Mouse (Mus musculus) common myeloid progenitor, adult 5-6 weeks (primary cell): ENCODE measurements around the gene Zfp786. TPM values are rescaled to one million over a fixed set of nuclear protein-coding genes. Genes with fewer than 3 reads are reported as not detected.
"Not testable (repeated sequence)": the region's sequence is repeated elsewhere in the genome, so short reads cannot be mapped to it uniquely, and the experiment has no call there.

Experiments used
- ATAC-seq: replicated peaks from 2 replicates; pipeline ENCODE4 v1.8.0; 2016; ENCODE audit warnings: low read depth, mild to moderate bottlenecking, moderate TSS enrichment, inconsistent platforms; ENCODE audit not compliant: poor library complexity, severe bottlenecking
- total RNA-seq: library from RNA; stranded (forward); fragments of 200-1000, 187-1606 nt; gene quantifications from 2 replicates; pipeline ENCODE4 v1.2.3, GENCODE M21; 2017

The Zfp786 gene
- total RNA-seq, result 2.2 and 3.2 TPM in 2 replicates

DNA sequence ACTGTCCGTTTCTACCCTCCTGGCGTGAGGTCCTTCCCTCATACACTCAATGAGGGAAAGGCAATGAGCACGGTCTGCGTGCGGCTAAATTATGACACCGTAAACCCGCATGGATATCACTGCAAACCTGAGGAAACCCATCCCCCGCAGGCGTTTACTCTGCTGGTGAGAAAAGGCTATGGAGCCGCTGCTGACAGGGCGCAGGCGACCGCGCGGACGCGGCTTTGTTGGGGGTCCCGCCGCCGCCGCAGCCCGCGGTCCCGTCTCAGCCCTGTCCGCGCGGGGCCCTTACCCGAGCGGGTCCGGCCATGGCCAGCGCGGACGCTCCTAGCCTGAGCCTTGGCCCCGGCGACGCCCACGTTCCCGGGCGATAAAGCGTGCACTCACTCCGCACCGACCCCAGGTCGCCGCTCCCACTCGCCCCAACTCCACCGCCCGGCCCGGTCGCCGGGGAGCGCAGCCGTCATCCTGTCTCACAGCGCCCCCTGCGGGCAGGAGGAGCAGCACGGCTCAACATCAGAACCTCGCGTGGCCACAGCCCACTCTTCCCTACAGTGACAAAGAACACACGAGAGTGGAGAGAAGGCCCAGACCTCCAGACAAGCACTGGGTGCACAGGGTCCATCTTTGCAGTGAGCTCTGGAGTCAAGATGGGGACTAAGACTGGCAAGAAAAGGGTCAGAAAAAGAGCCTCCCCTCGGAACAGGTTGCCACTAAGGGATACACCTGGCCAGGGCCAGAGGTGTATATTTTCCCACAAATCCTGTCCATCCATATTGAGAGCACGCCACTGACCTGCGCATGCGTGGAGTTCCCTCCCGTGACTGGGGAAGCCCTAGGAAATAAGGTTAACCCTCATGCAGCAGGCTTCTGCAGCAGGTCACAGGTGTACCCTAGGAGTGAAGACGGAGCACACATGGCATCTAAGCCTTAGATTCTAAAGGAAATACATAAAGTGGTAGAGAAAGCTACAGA lies at the start of gene Zfp786:
Gene Zfp786, minus strand, starts transcription at position 764 of the 975 bp plus-strand sequence.
- ATAC-seq, result peak; percentile 90

DNA sequence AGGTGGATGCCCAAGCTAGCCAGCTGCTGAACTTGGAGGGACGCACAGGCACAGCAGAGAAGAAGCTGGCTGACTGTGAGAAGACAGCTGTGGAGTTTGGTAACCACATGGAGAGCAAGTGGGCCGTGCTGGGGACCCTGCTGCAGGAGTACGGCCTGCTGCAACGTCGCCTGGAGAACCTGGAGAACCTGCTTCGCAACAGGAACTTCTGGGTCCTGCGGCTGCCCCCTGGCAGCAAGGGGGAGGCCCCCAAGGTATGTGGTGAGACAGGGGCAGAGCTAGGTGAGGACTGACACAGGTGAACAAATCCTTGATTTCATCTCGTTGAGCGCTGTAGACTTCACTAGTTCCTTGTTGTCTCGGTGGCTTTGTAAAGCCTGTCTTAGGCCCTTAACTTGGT lies 49.5 kb upstream of the Zfp786 start:
- ATAC-seq, result no peak

DNA sequence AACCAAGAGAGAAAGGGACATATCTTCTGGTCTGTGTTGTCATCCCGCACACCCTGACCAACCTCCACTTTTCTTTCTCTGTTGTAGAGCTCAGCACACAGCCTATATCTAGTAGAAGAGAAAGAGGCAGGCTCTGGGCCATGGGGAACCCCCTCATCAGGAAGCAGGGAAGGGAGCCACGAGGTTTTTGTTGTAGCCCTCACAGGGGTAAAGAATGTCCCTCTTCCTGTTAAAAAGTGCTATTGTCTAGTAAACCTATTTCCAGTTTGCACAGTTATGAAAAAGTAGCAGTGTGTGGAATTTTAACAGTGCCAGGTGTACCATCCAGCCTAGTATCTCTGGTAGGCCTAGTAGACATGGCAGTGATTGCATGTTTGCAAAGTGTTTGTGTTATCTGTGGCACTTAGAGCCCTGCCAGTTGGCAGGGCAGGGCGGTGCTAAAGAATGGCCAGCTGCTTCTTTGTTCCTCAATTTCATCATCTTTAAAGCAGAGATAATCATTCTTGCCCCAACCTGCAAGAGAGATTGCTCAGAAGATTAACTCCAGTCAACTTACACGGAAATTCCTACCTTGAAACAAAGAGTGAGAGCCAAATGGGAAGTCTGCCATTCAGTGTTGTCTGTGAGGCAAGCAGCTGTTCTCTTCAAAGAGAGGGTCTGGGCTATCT lies 48.5 kb upstream of the Zfp786 start:
- ATAC-seq, result no peak

DNA sequence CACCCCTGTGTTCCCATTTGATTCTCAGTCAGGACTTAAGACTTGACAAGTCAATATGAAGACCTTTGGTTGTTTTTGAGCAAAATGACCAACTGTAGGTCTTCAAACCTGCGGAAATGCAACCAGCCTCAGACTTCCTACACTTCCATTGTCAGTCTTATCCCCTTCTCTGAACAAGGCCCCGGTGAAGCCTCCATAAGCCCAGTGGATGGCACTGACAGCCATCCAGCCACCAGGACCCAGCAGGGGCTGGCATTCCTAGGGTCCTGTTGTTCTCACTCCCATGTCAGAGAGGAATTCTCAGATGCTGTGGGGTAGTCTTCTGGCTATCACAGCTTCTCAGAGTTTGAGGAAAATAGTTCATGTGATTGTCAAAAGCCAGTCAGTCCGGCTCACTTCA lies 47.9 kb upstream of the Zfp786 start:
- ATAC-seq, result no peak

DNA sequence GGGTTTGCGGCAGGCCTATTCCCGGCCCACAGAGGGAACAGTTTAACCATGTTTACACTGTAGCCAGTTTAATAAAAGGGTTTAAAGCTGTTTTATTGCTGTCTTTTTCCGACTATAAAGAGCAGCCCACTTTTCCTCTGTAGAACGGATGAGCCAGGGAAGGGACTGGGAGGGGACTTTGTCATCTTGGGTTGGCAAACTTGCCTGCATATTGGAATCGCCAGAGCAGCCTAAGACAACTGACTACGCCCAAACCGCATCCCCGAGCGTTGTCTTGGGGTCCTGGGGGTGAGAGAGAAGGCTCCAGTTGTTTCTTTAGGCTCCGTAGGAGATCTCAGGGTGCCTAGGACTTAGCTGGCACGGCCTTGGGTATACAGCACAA lies 47.5 kb upstream of the Zfp786 start:
- no peak for ATAC-seq

DNA sequence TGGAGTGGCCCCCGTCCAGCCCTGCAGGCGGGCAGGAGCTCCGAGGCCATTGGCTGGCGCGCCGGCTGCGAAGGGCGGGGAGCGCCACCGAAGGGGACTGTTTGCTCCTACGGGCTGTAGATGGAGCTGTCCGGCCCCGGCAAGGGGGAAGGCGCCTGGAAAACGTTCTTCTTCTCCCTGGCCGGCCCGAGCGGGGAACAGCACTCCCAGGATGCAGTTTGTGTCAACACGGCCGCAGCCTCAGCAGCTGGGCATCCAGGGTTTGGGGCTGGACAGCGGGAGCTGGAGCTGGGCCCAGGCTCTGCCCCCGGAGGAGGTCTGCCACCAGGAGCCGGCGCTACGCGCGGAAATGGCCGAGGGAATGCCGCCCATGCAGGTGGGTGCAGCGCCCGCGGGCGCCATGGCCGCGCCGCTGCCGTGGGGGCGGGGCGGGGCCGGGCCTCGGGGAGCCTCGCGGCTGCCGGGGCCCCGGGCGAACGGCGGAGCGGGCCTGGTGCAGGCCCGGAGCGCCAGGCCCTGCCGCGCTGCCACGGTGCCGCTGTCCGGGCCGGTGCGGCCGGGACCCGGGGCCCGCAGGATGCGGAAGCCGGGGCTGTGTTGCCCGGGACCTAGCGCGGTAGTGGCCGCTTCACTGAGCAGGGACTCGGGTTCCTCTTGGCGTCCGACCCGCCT lies 46.9 kb upstream of the Zfp786 start:
- ATAC-seq, result peak; percentile 92

DNA sequence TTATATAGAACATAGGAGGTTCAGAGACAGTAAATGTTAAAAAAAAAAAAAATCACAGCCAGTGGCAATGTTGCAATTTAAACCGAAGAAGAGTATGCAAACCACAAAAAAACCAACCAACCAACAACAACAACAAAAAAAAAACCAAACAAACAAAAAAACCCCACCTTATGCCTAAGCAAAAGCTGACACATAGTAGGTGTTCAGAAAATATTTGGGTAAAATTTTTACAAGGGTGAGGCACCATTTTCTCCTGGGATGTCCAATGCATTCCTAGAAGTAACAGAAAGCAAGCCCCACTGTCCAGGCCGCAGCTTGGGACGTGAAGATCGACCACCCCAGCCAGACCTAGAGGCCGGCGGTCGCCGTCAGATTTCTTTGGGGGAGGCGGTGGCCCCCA lies 46.4 kb upstream of the Zfp786 start, which contains the start of gene Zfp282:
Gene Zfp282, plus strand, starts transcription at position 147 of the 400 bp plus-strand sequence.
- ATAC-seq, result no peak

DNA sequence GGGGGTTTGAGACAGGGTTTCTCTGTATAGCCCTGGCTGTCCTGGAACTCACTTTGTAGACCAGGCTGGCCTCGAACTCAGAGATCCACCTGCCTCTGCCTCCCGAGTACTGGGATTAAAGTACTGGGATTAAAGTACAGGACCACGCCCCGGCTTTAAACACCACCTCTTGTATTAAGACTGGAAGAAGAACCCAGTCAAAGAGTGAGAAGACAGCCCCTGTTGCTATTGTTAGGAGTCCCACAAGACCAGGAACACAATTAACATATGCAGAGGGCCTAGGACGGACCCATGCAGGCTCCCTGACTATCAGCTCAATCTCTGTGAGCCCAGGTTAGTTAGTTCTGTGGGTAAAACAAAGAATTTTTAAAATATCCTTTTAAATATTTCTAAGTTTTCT lies 41.6 kb upstream of the Zfp786 start:
- no peak for ATAC-seq

DNA sequence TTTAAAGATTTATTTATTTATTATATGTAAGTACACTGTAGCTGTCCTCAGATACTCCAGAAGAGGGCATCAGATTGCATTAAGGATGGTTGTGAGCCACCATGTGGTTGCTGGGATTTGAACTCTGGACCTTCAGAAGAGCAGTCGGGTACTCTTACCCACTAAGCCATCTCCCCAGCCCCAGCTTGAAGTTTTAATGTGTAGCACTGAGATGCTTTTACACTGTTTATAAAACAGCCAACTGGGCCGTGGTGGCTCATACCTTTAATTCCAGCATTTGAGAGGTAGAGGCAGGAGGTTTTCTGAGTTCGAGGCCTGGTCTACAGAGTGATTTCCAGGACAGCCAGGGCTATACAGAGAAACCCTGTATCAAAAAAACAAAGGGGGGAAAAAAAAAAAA lies 27.1 kb upstream of the Zfp786 start:
- ATAC-seq, result not testable (repeated sequence)

DNA sequence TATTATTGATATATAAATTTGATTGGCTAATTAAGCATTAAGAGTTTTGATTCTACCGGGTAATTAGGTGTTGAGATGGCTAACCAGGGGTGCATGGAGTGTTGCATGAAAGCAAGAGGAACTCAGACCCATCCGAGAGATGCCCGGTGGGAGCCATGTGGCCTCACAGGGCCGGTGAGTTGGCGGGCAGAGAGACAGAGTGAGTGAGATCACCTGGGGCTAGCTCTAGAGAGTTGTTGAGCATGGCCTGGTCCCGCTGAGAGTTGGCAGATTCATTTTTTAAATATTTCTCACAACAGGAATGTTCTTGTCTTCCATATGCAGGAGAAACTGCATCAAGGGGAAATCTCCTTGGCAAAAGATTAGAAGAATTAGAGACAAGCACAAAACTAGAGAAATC lies 26.6 kb upstream of the Zfp786 start:
- ATAC-seq, result no peak

DNA sequence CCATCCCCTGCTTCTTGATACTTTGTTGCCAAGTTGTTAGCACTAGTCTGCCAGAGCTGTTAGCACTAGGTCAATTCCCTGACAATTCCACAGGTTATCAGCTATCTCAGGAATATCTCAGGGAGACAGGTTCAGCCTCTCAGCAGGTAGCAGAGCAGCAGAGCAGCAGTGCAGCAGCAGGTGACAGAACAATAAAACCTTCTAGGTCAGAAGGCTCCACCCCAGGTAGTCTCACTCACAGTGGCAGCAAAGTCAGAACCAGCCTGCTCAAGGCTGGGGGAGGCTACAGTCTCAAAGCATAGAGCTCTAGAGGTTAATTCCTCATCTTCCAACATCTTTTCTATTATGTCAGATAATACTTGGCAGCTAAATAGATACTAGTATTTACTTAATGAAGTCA lies 15.1 kb upstream of the Zfp786 start:
- ATAC-seq, result no peak

DNA sequence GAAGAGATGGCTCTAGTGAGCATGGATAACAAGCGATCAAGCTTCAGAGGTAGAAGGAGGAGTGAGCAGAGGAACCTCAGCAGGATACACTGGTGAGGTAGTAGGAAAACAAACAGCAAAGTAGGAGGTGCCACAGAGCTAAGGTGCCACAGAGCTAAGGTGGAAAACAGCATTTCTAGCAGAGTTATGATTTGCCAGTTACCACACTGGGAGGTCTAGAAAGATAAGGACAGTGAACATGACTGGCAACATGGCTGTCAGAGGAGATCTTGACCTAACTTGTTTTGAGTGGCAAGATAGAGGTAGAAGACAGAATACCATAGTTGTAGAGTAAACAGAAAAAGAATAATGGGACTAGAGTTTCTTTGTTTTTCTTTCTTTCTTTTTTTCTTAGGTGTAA lies 11.7 kb upstream of the Zfp786 start:
- ATAC-seq, result peak; percentile 32; the same call in 1 of the 2 replicates

DNA sequence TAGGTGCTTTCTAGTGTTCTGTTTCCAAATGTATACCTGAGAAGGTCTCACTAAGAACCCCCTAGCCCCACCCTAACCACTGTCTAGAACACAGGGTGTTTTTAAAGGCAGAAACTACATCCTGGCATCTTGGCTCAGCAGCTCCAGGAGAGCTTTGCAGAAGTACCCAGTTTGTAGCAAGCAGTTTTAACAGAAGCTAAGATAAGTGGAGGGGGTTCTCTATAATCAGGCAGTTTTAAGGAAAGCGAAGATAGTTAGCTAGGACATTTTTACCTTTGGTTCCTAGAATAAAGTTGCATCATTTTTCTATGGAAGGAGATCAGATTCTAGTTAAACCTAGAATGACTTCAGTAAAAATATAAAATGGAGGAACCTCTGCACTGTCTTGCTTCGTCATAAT lies 11.2 kb upstream of the Zfp786 start:
- ATAC-seq, result no peak

DNA sequence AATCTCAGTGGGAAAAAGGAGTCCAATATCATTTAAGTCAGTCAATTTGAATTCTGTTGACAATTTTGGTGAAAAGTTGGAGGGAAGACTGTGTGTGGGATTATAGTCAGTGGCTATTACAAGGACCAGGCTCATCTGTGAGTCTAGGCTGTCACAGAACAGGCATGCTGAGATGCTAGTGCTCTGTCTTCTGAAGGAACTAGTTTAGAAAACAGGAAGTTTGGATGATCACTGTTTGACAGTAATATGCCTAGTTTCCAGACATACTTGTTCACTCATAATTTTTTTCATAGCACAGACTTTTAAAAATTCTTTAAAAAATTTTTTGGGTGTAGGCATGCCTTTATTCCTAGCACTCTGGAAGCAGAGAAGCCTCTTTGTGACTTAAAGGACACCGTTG lies 10.4 kb upstream of the Zfp786 start:
- no peak for ATAC-seq

DNA sequence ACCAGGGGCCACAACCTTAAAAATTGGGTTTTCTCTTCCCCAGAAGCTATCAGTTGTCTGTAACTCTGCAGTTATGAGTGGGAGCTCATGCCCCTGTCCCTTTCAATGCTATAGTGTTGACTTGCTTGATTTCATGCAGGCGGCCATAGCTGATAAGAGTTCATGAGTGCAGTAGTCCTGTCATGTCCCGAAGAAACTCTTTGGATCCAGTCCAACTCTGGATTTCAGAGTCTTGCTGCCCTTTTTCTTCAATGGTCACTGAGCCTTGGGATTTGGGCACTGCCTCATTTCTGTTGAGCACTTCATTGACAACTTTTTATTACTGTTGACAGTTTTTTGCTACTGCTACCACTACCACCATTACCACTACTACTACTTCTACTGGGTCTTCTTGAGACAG lies 7.0 kb upstream of the Zfp786 start:
- ATAC-seq, result no peak

DNA sequence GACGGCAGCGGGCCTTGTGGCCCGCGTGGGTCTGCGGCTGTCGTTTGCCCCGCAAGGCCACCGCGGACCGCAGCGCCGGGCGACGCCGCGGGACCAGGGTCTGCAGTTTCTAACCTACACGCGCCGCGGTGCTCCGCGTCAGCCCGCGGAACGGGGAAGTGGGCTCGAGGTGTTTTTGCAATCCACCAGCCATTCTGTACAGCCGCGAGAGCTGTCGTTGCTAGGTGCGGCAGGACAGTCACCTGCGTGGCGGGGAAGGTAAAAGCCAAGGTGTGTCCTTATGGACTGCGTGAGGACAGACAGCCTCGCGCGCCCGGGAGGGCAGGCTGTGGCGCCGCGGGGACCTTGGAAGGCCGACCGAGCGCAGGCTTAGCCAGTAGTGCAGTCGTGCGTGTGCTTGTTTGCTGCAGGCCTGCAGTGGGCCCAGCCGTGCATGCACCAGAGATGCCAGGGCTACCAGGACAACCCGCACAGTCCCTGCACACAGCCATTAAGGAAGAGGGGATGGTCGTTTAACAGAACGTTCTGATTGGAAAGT lies 5.4 kb upstream of the Zfp786 start:
- peak; percentile 52 for ATAC-seq

DNA sequence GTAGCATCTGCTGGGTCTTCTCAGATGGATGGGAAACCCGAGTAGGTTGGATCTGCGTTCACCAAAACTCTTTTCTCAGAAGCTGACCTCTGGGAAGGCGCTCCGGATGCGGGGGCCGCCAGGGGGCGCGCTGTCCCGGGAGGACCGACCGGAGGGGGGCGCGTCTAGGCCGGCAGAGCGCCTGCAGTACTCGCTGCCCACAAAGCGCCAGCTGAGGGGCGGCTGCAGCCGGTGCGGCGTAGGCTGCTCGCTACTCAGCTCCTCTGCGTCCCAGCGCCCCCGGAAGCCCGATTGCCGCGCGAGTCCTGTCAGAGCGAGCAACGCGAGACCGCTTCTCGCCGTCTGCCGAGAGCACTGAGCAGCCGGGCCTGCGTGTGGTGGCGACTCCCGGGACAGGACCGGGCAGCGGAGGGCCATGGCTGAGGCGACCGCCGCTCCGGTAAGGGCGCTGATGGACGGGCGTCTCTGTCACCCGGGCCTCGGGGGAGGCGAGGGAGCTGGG lies 4.9 kb upstream of the Zfp786 start, which contains the start of gene Zfp398:
Gene Zfp398, plus strand, starts transcription at position 180 of the 502 bp plus-strand sequence.
- peak; percentile 93 for ATAC-seq

DNA sequence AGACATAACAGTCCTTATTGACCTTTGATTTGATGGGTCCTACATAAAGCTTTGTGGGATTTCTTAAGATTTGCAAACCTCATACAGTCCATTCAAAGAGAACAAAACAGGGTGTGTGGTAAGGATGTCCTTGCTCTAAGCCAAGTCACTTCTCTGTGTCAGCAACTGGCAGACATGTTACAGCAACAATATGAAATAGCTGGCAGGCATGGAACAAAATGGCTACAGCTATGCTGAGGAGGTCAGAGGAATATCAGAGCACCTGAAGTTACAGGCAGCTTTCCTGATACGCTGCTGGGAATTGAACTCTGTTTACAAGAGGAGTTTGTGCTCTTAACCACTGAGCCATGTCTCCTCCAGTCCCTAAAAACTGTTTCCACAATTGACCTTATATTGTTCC lies 1.6 kb upstream of the Zfp786 start:
- no peak for ATAC-seq

DNA sequence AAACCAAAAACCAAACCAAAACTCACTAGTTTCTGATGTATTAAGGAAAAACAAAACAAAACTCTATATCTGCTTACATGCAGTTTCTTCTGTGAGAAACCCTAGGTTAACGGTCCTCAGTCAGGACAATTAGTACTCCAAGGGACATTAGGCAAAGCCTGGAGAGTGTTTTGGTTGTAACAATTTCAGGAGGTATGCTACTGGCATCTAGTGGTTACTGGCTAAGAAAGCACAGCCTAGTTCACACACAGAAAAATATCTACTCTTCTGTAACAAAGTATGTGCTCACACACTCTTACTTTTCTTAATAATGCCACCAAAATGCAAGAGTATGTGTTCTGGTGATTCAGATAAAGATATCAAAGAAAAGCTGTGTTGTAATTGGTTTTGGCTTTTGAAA lies 1.7 kb downstream of the Zfp786 start:
- peak; percentile 52 for ATAC-seq

DNA sequence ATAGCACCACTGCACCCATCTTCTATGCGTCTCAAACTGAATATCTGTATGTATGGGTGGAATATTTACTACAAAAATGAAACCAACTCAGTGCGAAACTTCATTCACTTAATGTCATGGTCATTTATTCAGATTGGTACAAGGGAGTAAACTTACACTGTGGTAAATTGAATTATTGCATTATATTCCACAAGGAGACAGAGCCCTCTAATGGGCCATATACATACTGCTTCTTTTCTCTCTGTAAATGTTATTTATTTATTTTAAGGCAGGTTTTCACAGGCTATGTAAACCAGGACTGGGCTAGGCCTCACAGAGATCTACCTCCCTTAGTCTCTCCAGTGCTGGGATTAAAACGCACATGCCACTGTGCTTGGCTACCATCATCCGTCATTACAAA lies 3.2 kb downstream of the Zfp786 start:
- no peak for ATAC-seq
